Mouse (Mus musculus): Measurements from ENCODE around the gene Slc5a9. TPM values are rescaled to one million over a fixed set of nuclear protein-coding genes. Genes with fewer than 3 reads are reported as not detected.

The Slc5a9 gene
- not detected in 2 replicates for total RNA-seq (2012; rRNA removed)
- not detected for polyA plus RNA-seq (2012; ENCODE audit: insufficient read depth in 1 of 2, insufficient read length in 2 of 2, low read depth in 1 of 2, low replicate concordance in 2 of 2, missing spikeins in 1 of 2)

DNA sequence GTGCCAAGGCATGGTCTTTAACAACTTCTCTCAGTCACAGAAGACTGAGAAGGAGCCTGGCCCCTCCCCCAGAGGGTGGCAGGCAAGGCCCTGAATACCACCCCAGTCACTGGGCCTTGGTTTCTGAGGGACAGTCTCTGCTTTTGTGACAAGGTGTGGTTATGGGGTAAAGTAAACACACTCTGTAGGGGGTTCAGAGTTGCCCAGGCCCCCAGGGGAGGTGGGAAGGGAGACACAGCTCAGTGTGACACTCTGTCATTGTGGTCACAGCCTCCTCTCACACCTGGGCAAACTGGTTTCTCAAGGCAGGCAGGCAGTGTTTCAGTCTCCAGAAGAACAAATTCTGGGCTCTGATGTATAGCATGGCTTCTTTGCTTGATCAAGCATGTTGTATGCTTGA, at the start of gene Slc5a9:
Gene Slc5a9 (minus strand): TSS at position 144 of the 400 bp plus-strand sequence.
- Histone ChIP-seq H3K27me3 (ENCODE audit: control insufficient read depth in 1 of 2, insufficient read depth in 2 of 2, low read length in 2 of 2) (no peaks in the 10 kb centered on the region), H3K9ac (ENCODE audit: control insufficient read depth, low read depth, low read length, poor library complexity, severe bottlenecking) (no peak within 1 kb of the TSS), H3K79me2 (ENCODE audit: control insufficient read depth, insufficient read depth, low read length, poor library complexity) (no peaks in the 10 kb centered on the region), H3K36me3 (ENCODE audit: control insufficient read depth in 1 of 2, insufficient read depth in 2 of 2, low read length in 2 of 2) (no peaks in the 10 kb centered on the region), H3K27ac (ENCODE audit: control insufficient read depth, low read depth, low read length) (no peak within 1 kb of the TSS), H3K4me1 (ENCODE audit: control insufficient read depth in 1 of 2, insufficient read depth in 2 of 2, low read length in 2 of 2) (no peaks in the 10 kb centered on the region), H3K9me3 (replicated peaks; ENCODE audit: insufficient read depth, low read length) (no peaks in the 10 kb centered on the region), H3K4me3 (ENCODE audit: control insufficient read depth in 1 of 2, insufficient read depth in 1 of 2, low read depth in 2 of 2, low read length in 2 of 2) (no peak within 1 kb of the TSS)
- TF ChIP-seq MYC (IDR thresholded peaks at IDR 0.05; ENCODE audit: low read depth, low read length) (no peak), MYB (IDR thresholded peaks at IDR 0.05; ENCODE audit: low read depth, low read length) (no peak), MEF2A (IDR thresholded peaks at IDR 0.05; ENCODE audit: extremely low read depth, insufficient replicate concordance, low read depth, low read length, poor library complexity, severe bottlenecking) (no peak), RCOR1 (IDR thresholded peaks at IDR 0.05; ENCODE audit: low read depth, low read length) (no peak), UBTF (IDR thresholded peaks at IDR 0.05; ENCODE audit: borderline replicate concordance, insufficient read depth, low read depth, low read length) (no peak)
- no peak for DNase-seq (ENCODE audit: low read depth, low spot score)

DNA sequence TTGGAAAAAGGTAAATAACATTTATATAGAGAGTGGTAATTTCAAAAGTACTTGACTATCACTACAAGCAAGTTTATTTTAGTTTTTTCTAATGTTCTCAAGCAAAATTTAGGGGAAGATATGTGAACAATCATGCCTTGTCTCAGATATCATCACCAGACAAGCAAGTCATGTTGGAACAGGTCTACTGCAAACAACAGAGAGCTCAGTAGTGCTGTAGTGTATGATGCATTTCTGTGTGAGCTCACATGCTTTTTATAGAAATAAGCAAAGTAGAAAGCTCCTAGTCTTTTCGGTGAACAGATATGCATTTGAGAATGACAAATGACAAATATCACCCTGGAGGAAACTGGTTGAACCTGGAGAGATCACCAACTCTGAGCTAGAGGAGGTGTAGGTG, 16.4 kb upstream of the Slc5a9 start, which contains the start of gene Skint8:
Gene Skint8 (plus strand): TSS at position 301 of the 400 bp plus-strand sequence.
- H3K9me3 ChIP-seq (replicated peaks; ENCODE audit: insufficient read depth, low read length), result no peaks in the 10 kb centered on the region
- H3K4me3 ChIP-seq (ENCODE audit: control insufficient read depth in 1 of 2, insufficient read depth in 1 of 2, low read depth in 2 of 2, low read length in 2 of 2), result no peak within 1 kb of the TSS
- no peaks in the 10 kb centered on the region for H3K27me3 ChIP-seq (ENCODE audit: control insufficient read depth in 1 of 2, insufficient read depth in 2 of 2, low read length in 2 of 2)
- DNase-seq (ENCODE audit: low read depth, low spot score), result no peak
- no peaks in the 10 kb centered on the region for H3K36me3 ChIP-seq (ENCODE audit: control insufficient read depth in 1 of 2, insufficient read depth in 2 of 2, low read length in 2 of 2)
- H3K79me2 ChIP-seq (ENCODE audit: control insufficient read depth, insufficient read depth, low read length, poor library complexity), result no peaks in the 10 kb centered on the region
- H3K27ac ChIP-seq (ENCODE audit: control insufficient read depth, low read depth, low read length), result no peak within 1 kb of the TSS
- no peaks in the 10 kb centered on the region for H3K4me1 ChIP-seq (ENCODE audit: control insufficient read depth in 1 of 2, insufficient read depth in 2 of 2, low read length in 2 of 2)
- no peak for TF ChIP-seq MAZ (IDR thresholded peaks at IDR 0.05; ENCODE audit: low read depth, low read length)
- no peak for TF ChIP-seq MYC (IDR thresholded peaks at IDR 0.05; ENCODE audit: low read depth, low read length)
- no peak for TF ChIP-seq HCFC1 (IDR thresholded peaks at IDR 0.05; ENCODE audit: low read depth, low read length)
- TF ChIP-seq POLR2A (IDR thresholded peaks at IDR 0.05; ENCODE audit: control insufficient read depth in 1 of 2, insufficient read depth in 1 of 2, low read depth in 1 of 2, low read length in 2 of 2, poor library complexity in 1 of 2), result no peak
- TF ChIP-seq ZKSCAN1 (IDR thresholded peaks at IDR 0.05; ENCODE audit: low read depth, low read length), result no peak
- H3K9ac ChIP-seq (ENCODE audit: control insufficient read depth, low read depth, low read length, poor library complexity, severe bottlenecking), result no peak within 1 kb of the TSS

DNA sequence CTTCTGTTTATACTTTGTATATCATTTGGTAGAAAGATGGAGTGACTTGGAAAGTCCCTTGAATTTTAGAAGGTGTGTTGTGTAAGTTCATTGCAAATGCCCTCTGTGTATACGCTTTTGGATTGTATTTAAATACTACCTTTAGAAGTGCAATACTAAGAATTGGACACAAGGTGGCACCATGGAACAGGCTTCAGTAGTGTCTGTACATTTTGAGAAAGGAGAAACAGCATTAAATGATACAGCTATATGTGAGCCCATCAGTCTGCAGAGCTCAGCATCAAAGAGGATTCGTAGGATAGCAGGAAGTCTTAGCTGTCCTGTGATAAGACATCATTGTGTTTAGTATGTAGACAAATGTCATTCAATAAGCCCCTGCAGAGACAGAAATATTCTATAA, 5.2 kb upstream of the Slc5a9 start:
- Histone ChIP-seq H3K9me3 (replicated peaks; ENCODE audit: insufficient read depth, low read length) (no peaks in the 10 kb centered on the region), H3K36me3 (ENCODE audit: control insufficient read depth in 1 of 2, insufficient read depth in 2 of 2, low read length in 2 of 2) (no peaks in the 10 kb centered on the region), H3K9ac (ENCODE audit: control insufficient read depth, low read depth, low read length, poor library complexity, severe bottlenecking) (no peak overlapping the region), H3K4me1 (ENCODE audit: control insufficient read depth in 1 of 2, insufficient read depth in 2 of 2, low read length in 2 of 2) (no peaks in the 10 kb centered on the region), H3K4me3 (ENCODE audit: control insufficient read depth in 1 of 2, insufficient read depth in 1 of 2, low read depth in 2 of 2, low read length in 2 of 2) (no peak overlapping the region), H3K27ac (ENCODE audit: control insufficient read depth, low read depth, low read length) (no peak overlapping the region), H3K79me2 (ENCODE audit: control insufficient read depth, insufficient read depth, low read length, poor library complexity) (no peaks in the 10 kb centered on the region), H3K27me3 (ENCODE audit: control insufficient read depth in 1 of 2, insufficient read depth in 2 of 2, low read length in 2 of 2) (no peaks in the 10 kb centered on the region)
- DNase-seq (ENCODE audit: low read depth, low spot score), result peak; percentile 52
- no peak for TF ChIP-seq SIN3A (IDR thresholded peaks at IDR 0.05; ENCODE audit: low read length)
- peak; percentile 74 for TF ChIP-seq SMC3 (IDR thresholded peaks at IDR 0.05; ENCODE audit: low read depth, low read length)
- peak; percentile 34 for TF ChIP-seq ZC3H11A (IDR thresholded peaks at IDR 0.05; ENCODE audit: low read depth, low read length)
- TF ChIP-seq TBP (IDR thresholded peaks at IDR 0.05; ENCODE audit: low read depth, low read length), result no peak
- TF ChIP-seq UBTF (IDR thresholded peaks at IDR 0.05; ENCODE audit: borderline replicate concordance, insufficient read depth, low read depth, low read length), result no peak
- peak in 2 of 3 experiments; percentile 42 to 63; a peak in 4 of 6 replicates for TF ChIP-seq CTCF (IDR thresholded peaks at IDR 0.05 in 2 of 3, conservative IDR thresholded peaks at IDR 0.05 in 1 of 3; ENCODE audit: control insufficient read depth in 1 of 3, insufficient read depth in 1 of 3, low read depth in 2 of 3, low read length in 3 of 3, poor library complexity in 1 of 3, severe bottlenecking in 1 of 3)
- TF ChIP-seq MXI1 (IDR thresholded peaks at IDR 0.05; ENCODE audit: low read depth, low read length), result no peak
- peak; percentile 58 for TF ChIP-seq RAD21 (IDR thresholded peaks at IDR 0.05; ENCODE audit: low read depth, low read length)
- no peak for TF ChIP-seq GABPA (IDR thresholded peaks at IDR 0.05; ENCODE audit: low read depth, low read length)
